Mouse (Mus musculus) C2C12 (cell line): ENCODE data around the gene Lyrm9. TPM values are rescaled to one million over a fixed set of nuclear protein-coding genes. Genes with fewer than 3 reads are reported as not detected.

Experiments used
- H3K27me3 ChIP-seq: one replicate; pipeline ENCODE4 v1.6.1; 2011; ENCODE audit not compliant: control insufficient read depth, insufficient read depth, insufficient read length
- H3K36me3 ChIP-seq: one replicate; pipeline ENCODE4 v1.6.1; 2011; ENCODE audit not compliant: control insufficient read depth, insufficient read depth
- H3K4me3 ChIP-seq: one replicate; pipeline ENCODE4 v1.5.1; 2011; ENCODE audit warnings: mild to moderate bottlenecking, control low read depth; ENCODE audit not compliant: poor library complexity, insufficient read depth, severe bottlenecking
- H3K79me2 ChIP-seq: one replicate; pipeline ENCODE4 v1.6.1; 2011; ENCODE audit not compliant: control insufficient read depth, insufficient read depth
- H3K79me3 ChIP-seq: one replicate; pipeline ENCODE4 v1.6.1; 2011; ENCODE audit warnings: low read depth, control low read depth
- H3ac ChIP-seq: one replicate; pipeline ENCODE3; 2011; ENCODE audit warnings: low read depth; ENCODE audit not compliant: control insufficient read depth, insufficient read length
- CEBPB ChIP-seq: IDR thresholded peaks from one replicate; pipeline ENCODE4 v1.6.1; 2011; ENCODE audit warnings: low read depth, mild to moderate bottlenecking, control low read depth, moderate library complexity
- CTCF ChIP-seq: IDR thresholded peaks from one replicate; pipeline ENCODE4 v1.5.1; 2011; ENCODE audit not compliant: control insufficient read depth, insufficient read depth, insufficient read length
- FOSL1 ChIP-seq: IDR thresholded peaks from one replicate; pipeline ENCODE4 v1.8.0; 2011; ENCODE audit warnings: mild to moderate bottlenecking, low read length; ENCODE audit not compliant: poor library complexity, insufficient read depth, severe bottlenecking
- MAX ChIP-seq: IDR thresholded peaks from one replicate; pipeline ENCODE4 v1.6.1; 2011; ENCODE audit warnings: mild to moderate bottlenecking, control low read depth
- MYOD1 ChIP-seq: IDR thresholded peaks from one replicate; pipeline ENCODE4 v1.6.1; 2011; ENCODE audit warnings: low read depth; ENCODE audit not compliant: control insufficient read depth, insufficient read length
- MYOG ChIP-seq: IDR thresholded peaks from one replicate; pipeline ENCODE4 v1.6.1; 2011; ENCODE audit not compliant: control insufficient read depth, insufficient read length; ENCODE audit errors: extremely low read depth
- USF1 ChIP-seq: IDR thresholded peaks from one replicate; pipeline ENCODE4 v1.6.1; 2011; ENCODE audit warnings: low read depth, mild to moderate bottlenecking, control low read depth, moderate library complexity
- polyA plus RNA-seq: library from polyadenylated mRNA; unstranded; fragments of >200 nt; fragmentation: generic; extraction: Trizol; gene quantifications from one replicate; pipeline ENCODE4 v1.2.1, GENCODE M21; 2012; ENCODE audit warnings: missing spikeins

Gene Lyrm9
- polyA plus RNA-seq, 1 experiment = 23.7 TPM

DNA sequence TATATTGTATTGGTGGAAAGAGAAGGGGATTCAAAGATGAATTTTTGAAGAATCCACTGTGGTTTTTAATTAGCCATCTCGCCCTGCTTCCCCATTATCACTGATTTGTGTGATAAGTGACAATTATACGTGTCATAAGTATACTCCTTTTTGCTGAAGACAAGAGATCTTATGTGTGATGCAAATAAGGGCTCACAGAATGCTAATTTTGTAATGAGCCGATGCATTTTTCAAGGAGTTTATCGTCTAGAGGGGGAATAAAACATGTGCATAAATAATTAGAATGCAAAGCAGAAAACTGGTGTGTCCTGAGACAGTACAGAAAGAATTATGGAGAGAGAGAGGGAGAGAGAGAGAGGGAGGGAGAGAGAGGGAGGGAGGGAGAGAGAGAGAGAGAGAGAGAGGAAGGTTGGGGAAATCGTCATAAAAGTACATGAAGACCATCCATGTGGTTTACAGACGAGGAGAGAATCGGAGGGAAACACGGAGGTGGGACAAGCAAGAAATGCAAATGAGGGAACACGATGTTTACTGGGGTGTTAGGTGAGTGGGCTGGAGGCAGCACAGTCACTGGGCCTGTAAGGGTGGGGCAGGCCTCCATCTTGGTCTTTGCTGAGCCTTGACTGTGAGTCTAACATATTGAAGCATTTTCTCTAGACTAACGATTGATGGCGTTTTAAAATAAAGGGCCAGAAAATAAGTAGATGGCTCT lies 8.9 kb upstream of the Lyrm9 start:
- Histone ChIP-seq H3K79me3 (no peaks in the 10 kb centered on the region), H3ac (no peak overlapping the region), H3K27me3 (peaks cover 26% of the 10 kb centered on the region), H3K4me3 (no peak overlapping the region), H3K79me2 (no peaks in the 10 kb centered on the region), H3K36me3 (no peaks in the 10 kb centered on the region)
- TF ChIP-seq MYOD1 (no peak), FOSL1 (no peak), CEBPB (no peak), MAX (no peak), USF1 (no peak), CTCF (no peak), MYOG (no peak)

- TF ChIP-seq CTCF (no peak), USF1 (no peak), MYOD1 (no peak), MYOG (no peak), FOSL1 (no peak), MAX (no peak)
- H3K79me2 ChIP-seq = no peaks in the 10 kb centered on the region
- H3ac ChIP-seq = no peak overlapping the region
- no peaks in the 10 kb centered on the region for H3K36me3 ChIP-seq
- H3K79me3 ChIP-seq = no peaks in the 10 kb centered on the region
- no peak overlapping the region for H3K4me3 ChIP-seq
- peaks cover 19% of the 10 kb centered on the region for H3K27me3 ChIP-seq
Observed at GRCm38 (mm10) chr11:78820337-78821000, 5.9 kb upstream of the Lyrm9 start.

GRCm38 (mm10) chr11:78822792-78823498 lies 3.4 kb upstream of the Lyrm9 start:
- TF ChIP-seq MAX (no peak), USF1 (no peak), MYOD1 (no peak), CEBPB (no peak), FOSL1 (no peak), CTCF (no peak), MYOG (no peak)
- H3K27me3 ChIP-seq = peaks cover 11% of the 10 kb centered on the region
- no peaks in the 10 kb centered on the region for H3K36me3 ChIP-seq
- H3K79me2 ChIP-seq = no peaks in the 10 kb centered on the region
- no peaks in the 10 kb centered on the region for H3K79me3 ChIP-seq
- H3K4me3 ChIP-seq = no peak overlapping the region
- H3ac ChIP-seq = no peak overlapping the region

DNA sequence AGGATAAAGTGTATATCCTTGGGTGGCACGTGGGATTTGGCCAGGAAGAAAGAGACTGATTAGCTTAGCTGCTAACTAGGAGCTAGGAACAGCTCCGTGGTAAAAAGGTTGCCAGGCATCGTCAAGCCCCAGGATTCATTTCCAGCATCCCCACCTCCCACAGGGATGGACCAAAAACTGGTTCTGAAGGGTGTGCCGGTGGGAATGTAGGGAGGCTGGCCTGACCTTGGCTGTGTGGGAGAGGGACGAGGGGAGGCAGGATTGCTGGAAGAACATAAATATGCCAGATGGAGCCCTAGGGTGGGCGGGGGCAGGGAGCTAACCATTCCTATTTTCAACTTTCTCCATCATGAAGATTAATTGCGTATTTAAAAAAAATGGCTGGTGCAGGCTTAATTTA lies 1.2 kb downstream of the Lyrm9 start:
- no peaks in the 10 kb centered on the region for H3K36me3 ChIP-seq
- no peaks in the 10 kb centered on the region for H3K79me2 ChIP-seq
- no peaks in the 10 kb centered on the region for H3K27me3 ChIP-seq
- no peaks in the 10 kb centered on the region for H3K79me3 ChIP-seq
- no peak overlapping the region for H3K4me3 ChIP-seq
- TF ChIP-seq USF1 (no peak), MYOG (no peak), MAX (no peak)
- no peak overlapping the region for H3ac ChIP-seq

DNA sequence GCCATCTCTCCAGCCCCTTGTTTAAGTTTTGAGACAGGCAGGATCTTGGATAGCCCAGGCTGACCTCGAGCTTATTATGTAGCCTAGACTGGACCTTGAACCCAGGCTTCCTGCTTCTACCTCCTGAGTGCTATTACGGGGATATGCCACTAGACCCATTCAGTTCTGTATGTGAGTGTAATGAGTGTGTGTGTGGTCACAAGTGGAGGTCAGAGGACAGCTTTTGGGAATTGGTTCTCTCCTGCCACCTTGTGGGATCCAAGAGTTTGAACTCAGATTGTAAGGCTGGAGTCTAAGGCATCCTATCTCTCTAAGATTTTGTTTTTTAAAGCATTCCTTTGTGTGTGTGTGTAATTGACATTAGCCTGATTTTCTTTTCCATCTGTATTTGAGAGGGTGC lies 2.0 kb downstream of the Lyrm9 start:
- TF ChIP-seq CTCF = no peak
- no peak for TF ChIP-seq CEBPB
- TF ChIP-seq MYOD1 = no peak
- TF ChIP-seq USF1 = no peak
- no peak for TF ChIP-seq MYOG
- no peak for TF ChIP-seq MAX
- no peak for TF ChIP-seq FOSL1

More for the DNA sequence above, 2.0 kb downstream of the Lyrm9 start:
- no peaks in the 10 kb centered on the region for H3K27me3 ChIP-seq
- H3ac ChIP-seq = no peak overlapping the region
- H3K79me3 ChIP-seq = no peaks in the 10 kb centered on the region
- no peaks in the 10 kb centered on the region for H3K79me2 ChIP-seq
- no peaks in the 10 kb centered on the region for H3K36me3 ChIP-seq
- H3K4me3 ChIP-seq = no peak overlapping the region
